Mouse (Mus musculus) mouse embryonic stem cell (cell line): ENCODE results near the gene Ppp1r9a.

Source experiments
- in situ Hi-C, 2 experiments: fragments of 300-500 bp; cut with MboI; formaldehyde crosslinking; loops; 1 replicate in 1 of 2; 3 replicates in 1 of 2; pipeline ENCODE4 v1.14.3; 2019 to 2020; ENCODE audit warnings: low sequenced_read_pairs in 2 of 2, low pct_unique_long_range_greater_than_20kb in 1 of 2, mixed read lengths in 1 of 2; ENCODE audit not compliant: unreplicated experiment in 1 of 2

The Ppp1r9a gene

GRCm38 (mm10) chr6:4948056-4948455 is 45.3 kb downstream of the Ppp1r9a start:
- in situ Hi-C loops, result no loop called here

- in situ Hi-C loops, result no loop called here
These were observed 47.0 kb downstream of the Ppp1r9a start for GRCm38 (mm10) chr6:4949701-4950100.

- in situ Hi-C loops, result no loop called here
These were observed 50.5 kb downstream of the Ppp1r9a start for GRCm38 (mm10) chr6:4953028-4953719.

- in situ Hi-C loops, result no loop called here
These were observed 53.9 kb downstream of the Ppp1r9a start for GRCm38 (mm10) chr6:4956651-4957050.

GRCm38 (mm10) chr6:4962197-4962596 is 59.5 kb downstream of the Ppp1r9a start:
- in situ Hi-C loops, result no loop called here

GRCm38 (mm10) chr6:4963049-4963448 is 60.3 kb downstream of the Ppp1r9a start:
- in situ Hi-C loops, result no loop called here

- in situ Hi-C loops, result no loop called here
These were observed 64.5 kb downstream of the Ppp1r9a start for GRCm38 (mm10) chr6:4967236-4967635.

GRCm38 (mm10) chr6:4971229-4971628 is 68.5 kb downstream of the Ppp1r9a start:
- in situ Hi-C loops, result no loop called here

GRCm38 (mm10) chr6:4972808-4973207 is 70.1 kb downstream of the Ppp1r9a start:
- in situ Hi-C loops, result no loop called here

GRCm38 (mm10) chr6:4973337-4973736 is 70.6 kb downstream of the Ppp1r9a start:
- in situ Hi-C loops, result no loop called here

GRCm38 (mm10) chr6:4977515-4977914 is 74.8 kb downstream of the Ppp1r9a start:
- in situ Hi-C loops, result no loop called here

- in situ Hi-C loops, result no loop called here
These were observed 75.5 kb downstream of the Ppp1r9a start for GRCm38 (mm10) chr6:4978249-4978648.

- in situ Hi-C loops, result no loop called here
These were observed 76.2 kb downstream of the Ppp1r9a start for GRCm38 (mm10) chr6:4978897-4979296.

GRCm38 (mm10) chr6:4980113-4980512 is 77.4 kb downstream of the Ppp1r9a start:
- in situ Hi-C loops, result no loop called here

- in situ Hi-C loops, result no loop called here
These were observed 80.0 kb downstream of the Ppp1r9a start for GRCm38 (mm10) chr6:4982686-4983162.

- in situ Hi-C loops, result no loop called here
These were observed 83.0 kb downstream of the Ppp1r9a start for GRCm38 (mm10) chr6:4985668-4986067.

- in situ Hi-C loops, result no loop called here
These were observed 84.4 kb downstream of the Ppp1r9a start for GRCm38 (mm10) chr6:4987084-4987483.

GRCm38 (mm10) chr6:4988688-4989087 is 86.0 kb downstream of the Ppp1r9a start:
- in situ Hi-C loops, result no loop called here

- in situ Hi-C loops, result no loop called here
These were observed 89.6 kb downstream of the Ppp1r9a start for GRCm38 (mm10) chr6:4992308-4992707.

GRCm38 (mm10) chr6:4993600-4994160 is 91.0 kb downstream of the Ppp1r9a start:
- in situ Hi-C loops, result no loop called here
